Mouse (Mus musculus) neutrophil, adult 5-6 weeks (primary cell): ENCODE measurements around the gene Atp6ap1l. TPM values are rescaled to one million over a fixed set of nuclear protein-coding genes. Genes with fewer than 3 reads are reported as not detected.
"Not testable (repeated sequence)": the region's sequence is repeated elsewhere in the genome, so short reads cannot be mapped to it uniquely, and the experiment has no call there.

Experiments used
- ATAC-seq: fragments of 151-379, 151-347 bp; 2 replicates; pipeline ENCODE4 v1.8.0; 2017; ENCODE audit warnings: mild to moderate bottlenecking, moderate TSS enrichment; ENCODE audit not compliant: insufficient number of reproducible peaks, poor library complexity, low FRiP score, severe bottlenecking; ENCODE audit errors: extremely low read depth
- total RNA-seq: library from RNA; stranded (forward); fragments of 200-1000 nt; gene quantifications from 2 replicates; pipeline ENCODE4 v1.2.3, GENCODE M21; 2017

Atp6ap1l gene
- total RNA-seq = not detected in 2 replicates

- no peak for ATAC-seq
Observed at GRCm38 (mm10) chr13:90905176-90905575, at the start of gene Atp6ap1l. Gene Atp6ap1l (minus strand): TSS chr13:90905355.

- ATAC-seq = no peak
Observed at GRCm38 (mm10) chr13:90939600-90939999, 34.4 kb upstream of the Atp6ap1l start.

GRCm38 (mm10) chr13:90939192-90939591 is 34.0 kb upstream of the Atp6ap1l start:
- no peak for ATAC-seq

- ATAC-seq = no peak
Observed at GRCm38 (mm10) chr13:90935852-90936251, 30.7 kb upstream of the Atp6ap1l start.

- no peak for ATAC-seq
Observed at GRCm38 (mm10) chr13:90933256-90933655, 28.1 kb upstream of the Atp6ap1l start.

- ATAC-seq = peak; percentile 76
Observed at GRCm38 (mm10) chr13:90929847-90930246, 24.7 kb upstream of the Atp6ap1l start.

- not testable (repeated sequence) for ATAC-seq
Observed at GRCm38 (mm10) chr13:90928266-90928665, 23.1 kb upstream of the Atp6ap1l start.

- no peak for ATAC-seq
Observed at GRCm38 (mm10) chr13:90926938-90927633, 21.9 kb upstream of the Atp6ap1l start.

- ATAC-seq = no peak
Observed at GRCm38 (mm10) chr13:90926125-90926765, 21.1 kb upstream of the Atp6ap1l start.

GRCm38 (mm10) chr13:90925191-90925590 is 20.0 kb upstream of the Atp6ap1l start:
- ATAC-seq = no peak

GRCm38 (mm10) chr13:90924072-90924471 is 18.9 kb upstream of the Atp6ap1l start:
- no peak for ATAC-seq

GRCm38 (mm10) chr13:90923617-90924016 is 18.5 kb upstream of the Atp6ap1l start:
- not testable (repeated sequence) for ATAC-seq

- ATAC-seq = peak; percentile 93
Observed at GRCm38 (mm10) chr13:90922751-90923612, 17.8 kb upstream of the Atp6ap1l start, which contains the start of gene Rps23. Gene Rps23 (plus strand): TSS chr13:90922958.

- no peak for ATAC-seq
Observed at GRCm38 (mm10) chr13:90914721-90915120, 9.6 kb upstream of the Atp6ap1l start.

- no peak for ATAC-seq
Observed at GRCm38 (mm10) chr13:90913675-90914192, 8.6 kb upstream of the Atp6ap1l start.

- no peak for ATAC-seq
Observed at GRCm38 (mm10) chr13:90912760-90913674, 7.9 kb upstream of the Atp6ap1l start.

- no peak for ATAC-seq
Observed at GRCm38 (mm10) chr13:90907376-90907775, 2.2 kb upstream of the Atp6ap1l start.

- ATAC-seq = no peak
Observed at GRCm38 (mm10) chr13:90896821-90897220, 8.3 kb downstream of the Atp6ap1l start.
